Mouse (Mus musculus) heart, postnatal 0 days (tissue): Measurements from ENCODE around the gene Ccdc22. TPM values are rescaled to one million over a fixed set of nuclear protein-coding genes. Genes with fewer than 3 reads are reported as not detected.

Source experiments
- ATAC-seq: fragments of 200-750 bp; cut with Nextera tagmentation; 2 replicates; pipeline ENCODE4 v1.8.0; 2017; ENCODE audit warnings: low read depth, moderate number of reproducible peaks, moderate library complexity; ENCODE audit not compliant: insufficient read depth
- DNase-seq: peaks from one replicate; pipeline ENCODE4 v3.0.0-alpha.2; 2016; ENCODE audit warnings: low spot score
- H3K27ac ChIP-seq: fragments of 300-500 bp; sonication (generic); 2 replicates; pipeline ENCODE4 v1.5.1; 2014; ENCODE audit warnings: low read depth, mild to moderate bottlenecking
- H3K27me3 ChIP-seq: fragments of 300-500 bp; sonication (generic); 2 replicates; pipeline ENCODE4 v1.6.1; 2014; ENCODE audit warnings: low read length, mixed read lengths; ENCODE audit not compliant: control insufficient read depth, insufficient read depth
- H3K36me3 ChIP-seq: fragments of 300-500 bp; sonication (generic); replicated peaks from 2 replicates; pipeline ENCODE4 v1.6.1; 2014; ENCODE audit warnings: low read length, mixed read lengths; ENCODE audit not compliant: control insufficient read depth, insufficient read depth
- H3K4me1 ChIP-seq: fragments of 300-500 bp; sonication (generic); 2 replicates; pipeline ENCODE4 v1.6.1; 2014; ENCODE audit warnings: antibody characterized with exemption; ENCODE audit not compliant: control insufficient read depth, insufficient read depth
- H3K4me2 ChIP-seq: fragments of 300-500 bp; sonication (generic); 2 replicates; pipeline ENCODE4 v1.6.1; 2014; ENCODE audit warnings: low read depth, mild to moderate bottlenecking, low read length, moderate library complexity
- H3K4me3 ChIP-seq: fragments of 300-500 bp; sonication (generic); 2 replicates; pipeline ENCODE4 v1.5.1; 2014; ENCODE audit warnings: low read depth, low read length
- H3K9ac ChIP-seq: fragments of 300-500 bp; sonication (generic); replicated peaks from 2 replicates; pipeline ENCODE4 v1.6.1; 2014; ENCODE audit warnings: low read depth, low read length, mixed read lengths
- H3K9me3 ChIP-seq: fragments of 300-500 bp; sonication (generic); replicated peaks from 2 replicates; pipeline ENCODE4 v1.6.1; 2016; ENCODE audit warnings: low read length; ENCODE audit not compliant: control insufficient read depth
- CTCF ChIP-seq: IDR thresholded peaks from 2 replicates; pipeline ENCODE4 v1.5.1; 2016; ENCODE audit warnings: antibody characterized with exemption, control low read depth, low read depth
- EP300 ChIP-seq: IDR thresholded peaks from 2 replicates; pipeline ENCODE4 v1.6.1; 2016; ENCODE audit warnings: antibody characterized with exemption, low read depth
- WGBS: fragments of 180-500 bp; shearing (Covaris S2); extraction: QIAGEN DNeasy Blood & Tissue Kit; methylation state at CpG from one replicate; pipeline ENCODE4 v1.1.7; 2014; 5-methylcytosine and 5-hydroxymethylcytosine counted together
- polyA plus RNA-seq: library from polyadenylated mRNA; unstranded; fragments of >200 nt; fragmentation: Nextera tagmentation; extraction: Ambion mirVana; gene quantifications from 2 replicates; pipeline ENCODE4 v1.2.1, GENCODE M21; 2015
- total RNA-seq: library from RNA; depleted of rRNA; stranded (reverse); fragments of >200 nt; gene quantifications from 2 replicates; pipeline ENCODE4 v1.2.3, GENCODE M21; 2014; ENCODE audit warnings: low replicate concordance; rRNA removed

Gene Ccdc22
- total and polyA plus RNA-seq, 2 experiments from 2014 or later = 13.9 to 27.8 TPM

- Histone ChIP-seq H3K36me3 (no peaks in the 10 kb centered on the region), H3K9ac (no peak overlapping the region), H3K9me3 (no peaks in the 10 kb centered on the region), H3K4me2 (no peak overlapping the region), H3K4me3 (no peak overlapping the region), H3K27me3 (no peaks in the 10 kb centered on the region), H3K27ac (no peak overlapping the region), H3K4me1 (no peaks in the 10 kb centered on the region)
- no peak for TF ChIP-seq EP300
- no peak for TF ChIP-seq CTCF
- DNase-seq (no peak), ATAC-seq (no peak)
- WGBS = 9% methylated on average over 2 of the region's 2 CpGs
These were observed 42.2 kb downstream of the Ccdc22 start for GRCm38 (mm10) chrX:7563076-7563475.

- H3K9ac ChIP-seq = no peak overlapping the region
- WGBS = 82% methylated on average over 4 of the region's 4 CpGs
- H3K4me3 ChIP-seq = no peak overlapping the region
- no peak overlapping the region for H3K27ac ChIP-seq
- DNase-seq (no peak), ATAC-seq (no peak)
- TF ChIP-seq EP300 (no peak), CTCF (no peak)
- no peaks in the 10 kb centered on the region for H3K27me3 ChIP-seq
- no peaks in the 10 kb centered on the region for H3K36me3 ChIP-seq
- no peak overlapping the region for H3K4me2 ChIP-seq
- no peaks in the 10 kb centered on the region for H3K9me3 ChIP-seq
- no peaks in the 10 kb centered on the region for H3K4me1 ChIP-seq
These were observed 51.8 kb downstream of the Ccdc22 start for GRCm38 (mm10) chrX:7553474-7553873.

Other genes with a start within 250 kb of the Ccdc22 start
- 0.62 and 1.8 TPM in 2 replicates for gene Usp27x, start 229.7 kb downstream of the Ccdc22 start, total RNA-seq
- gene Usp27x, start 229.7 kb downstream of the Ccdc22 start, polyA plus RNA-seq = 0.14 and 0.22 TPM in 2 replicates
- not detected in 2 replicates for gene Foxp3, start 31.9 kb downstream of the Ccdc22 start, total RNA-seq
- gene Foxp3, start 31.9 kb downstream of the Ccdc22 start, polyA plus RNA-seq = not detected in 2 replicates
- gene Ppp1r3f, start 31.2 kb downstream of the Ccdc22 start, total RNA-seq = 3.5 and 6.5 TPM in 2 replicates
- gene Ppp1r3f, start 31.2 kb downstream of the Ccdc22 start, polyA plus RNA-seq = 0.99 and 1.5 TPM in 2 replicates
- 0.12 TPM in 1 of 2 replicates, not detected in the other for gene Cacna1f, start 1.6 kb upstream of the Ccdc22 start, total RNA-seq
- not detected in 2 replicates for gene Cacna1f, start 1.6 kb upstream of the Ccdc22 start, polyA plus RNA-seq
- gene Syp, start 33.0 kb upstream of the Ccdc22 start, total RNA-seq = 1.6 TPM in 1 of 2 replicates, not detected in the other
- gene Syp, start 33.0 kb upstream of the Ccdc22 start, polyA plus RNA-seq = 0.27 and 0.51 TPM in 2 replicates
- 9.2 and 15.7 TPM in 2 replicates for gene Prickle3, start 51.7 kb upstream of the Ccdc22 start, total RNA-seq
- gene Prickle3, start 51.7 kb upstream of the Ccdc22 start, polyA plus RNA-seq = 7.9 and 8.1 TPM in 2 replicates
- 134 and 184 TPM in 2 replicates for gene Plp2, start 65.9 kb upstream of the Ccdc22 start, total RNA-seq
- 91.1 and 95.7 TPM in 2 replicates for gene Plp2, start 65.9 kb upstream of the Ccdc22 start, polyA plus RNA-seq
- gene Magix, start 75.7 kb upstream of the Ccdc22 start, total RNA-seq = 1.1 and 2.0 TPM in 2 replicates
- gene Magix, start 75.7 kb upstream of the Ccdc22 start, polyA plus RNA-seq = 1.5 and 1.8 TPM in 2 replicates
- gene Gpkow, start 91.6 kb upstream of the Ccdc22 start, total RNA-seq = 2.8 and 9.9 TPM in 2 replicates
- gene Gpkow, start 91.6 kb upstream of the Ccdc22 start, polyA plus RNA-seq = 21.3 and 22.7 TPM in 2 replicates
- 24.2 and 52.7 TPM in 2 replicates for gene Wdr45, start 108.8 kb upstream of the Ccdc22 start, total RNA-seq
- gene Wdr45, start 108.8 kb upstream of the Ccdc22 start, polyA plus RNA-seq = 27.1 and 29.2 TPM in 2 replicates
- gene Gm45208, start 116.7 kb upstream of the Ccdc22 start, total RNA-seq = 3.1 TPM in 1 of 2 replicates, not detected in the other
- gene Gm45208, start 116.7 kb upstream of the Ccdc22 start, polyA plus RNA-seq = not detected in 2 replicates
- 12.6 and 22.6 TPM in 2 replicates for gene Praf2, start 122.9 kb upstream of the Ccdc22 start, total RNA-seq
- gene Praf2, start 122.9 kb upstream of the Ccdc22 start, polyA plus RNA-seq = 11.0 and 13.6 TPM in 2 replicates
- 0.92 and 5.8 TPM in 2 replicates for gene Ccdc120, start 145.4 kb upstream of the Ccdc22 start, total RNA-seq
- 1.8 and 2.2 TPM in 2 replicates for gene Ccdc120, start 145.4 kb upstream of the Ccdc22 start, polyA plus RNA-seq
- 8.4 and 17.3 TPM in 2 replicates for gene Tfe3, start 157.0 kb upstream of the Ccdc22 start, total RNA-seq
- gene Tfe3, start 157.0 kb upstream of the Ccdc22 start, polyA plus RNA-seq = 11.5 and 11.6 TPM in 2 replicates
- gene Gripap1, start 184.2 kb upstream of the Ccdc22 start, total RNA-seq = 2.4 and 6.8 TPM in 2 replicates
- 17.5 and 19.3 TPM in 2 replicates for gene Gripap1, start 184.2 kb upstream of the Ccdc22 start, polyA plus RNA-seq
- gene Kcnd1, start 216.8 kb upstream of the Ccdc22 start, total RNA-seq = 0.08 and 0.23 TPM in 2 replicates
- gene Kcnd1, start 216.8 kb upstream of the Ccdc22 start, polyA plus RNA-seq = 0.20 and 0.22 TPM in 2 replicates
- gene Otud5, start 235.8 kb upstream of the Ccdc22 start, total RNA-seq = 25.7 and 38.0 TPM in 2 replicates
- gene Otud5, start 235.8 kb upstream of the Ccdc22 start, polyA plus RNA-seq = 14.4 and 16.2 TPM in 2 replicates